Mouse (Mus musculus) hindbrain, postnatal 0 days (tissue): Measurements from ENCODE around the gene Prkar1b. TPM values are rescaled to one million over a fixed set of nuclear protein-coding genes. Genes with fewer than 3 reads are reported as not detected.
A peak's percentile ranks its signal among the peaks of the same experiment; 100 is the strongest.

Experiments
- ATAC-seq: fragments of 200-750 bp; cut with Nextera tagmentation; 2 replicates; pipeline ENCODE4 v1.8.0; 2017; ENCODE audit warnings: mild to moderate bottlenecking, moderate TSS enrichment, moderate library complexity
- DNase-seq: peaks from one replicate; pipeline ENCODE4 v3.0.0-alpha.2; 2015; ENCODE audit warnings: low spot score
- H3K27ac ChIP-seq: fragments of 300-500 bp; sonication (generic); 2 replicates; pipeline ENCODE4 v1.5.1; 2014; ENCODE audit warnings: mild to moderate bottlenecking
- H3K27me3 ChIP-seq: fragments of 300-500 bp; sonication (generic); 2 replicates; pipeline ENCODE4 v1.6.1; 2014; ENCODE audit warnings: low read length, mixed read lengths; ENCODE audit not compliant: insufficient read depth
- H3K36me3 ChIP-seq: fragments of 300-500 bp; sonication (generic); 2 replicates; pipeline ENCODE4 v1.6.1; 2014; ENCODE audit warnings: low read length, mixed read lengths; ENCODE audit not compliant: insufficient read depth
- H3K4me1 ChIP-seq: fragments of 300-500 bp; sonication (generic); 2 replicates; pipeline ENCODE4 v1.6.1; 2014; ENCODE audit warnings: antibody characterized with exemption, low read length, mixed read lengths; ENCODE audit not compliant: insufficient read depth
- H3K4me2 ChIP-seq: fragments of 300-500 bp; sonication (generic); 2 replicates; pipeline ENCODE4 v1.6.1; 2014; ENCODE audit warnings: low read depth, mild to moderate bottlenecking, low read length, moderate library complexity, mixed read lengths
- H3K4me3 ChIP-seq: fragments of 300-500 bp; sonication (generic); 2 replicates; pipeline ENCODE4 v1.5.1; 2014; ENCODE audit warnings: low read length
- H3K9ac ChIP-seq: fragments of 300-500 bp; sonication (generic); replicated peaks from 2 replicates; pipeline ENCODE4 v1.6.1; 2014; ENCODE audit warnings: mild to moderate bottlenecking, low read length, moderate library complexity, mixed read lengths
- H3K9me3 ChIP-seq: fragments of 300-500 bp; sonication (generic); 2 replicates; pipeline ENCODE4 v1.6.1; 2016; ENCODE audit warnings: low read length, mixed read lengths
- CTCF ChIP-seq: IDR thresholded peaks from 2 replicates; pipeline ENCODE4 v1.5.1; 2016; ENCODE audit warnings: antibody characterized with exemption, control low read depth, low read depth
- WGBS: fragments of 180-500 bp; shearing (Covaris S2); extraction: QIAGEN DNeasy Blood & Tissue Kit; methylation state at CpG from one replicate; pipeline ENCODE4 v1.1.7; 2014; 5-methylcytosine and 5-hydroxymethylcytosine counted together
- polyA plus RNA-seq: library from polyadenylated mRNA; unstranded; fragments of >200 nt; fragmentation: Nextera tagmentation; extraction: Ambion mirVana; gene quantifications from 2 replicates; pipeline ENCODE4 v1.2.1, GENCODE M21; 2015
- total RNA-seq: library from RNA; depleted of rRNA; stranded (reverse); fragments of >200 nt; gene quantifications from 2 replicates; pipeline ENCODE4 v1.2.3, GENCODE M21; 2014

Prkar1b gene
- total and polyA plus RNA-seq, 2 experiments from 2014 or later = 264 to 322 TPM

DNA sequence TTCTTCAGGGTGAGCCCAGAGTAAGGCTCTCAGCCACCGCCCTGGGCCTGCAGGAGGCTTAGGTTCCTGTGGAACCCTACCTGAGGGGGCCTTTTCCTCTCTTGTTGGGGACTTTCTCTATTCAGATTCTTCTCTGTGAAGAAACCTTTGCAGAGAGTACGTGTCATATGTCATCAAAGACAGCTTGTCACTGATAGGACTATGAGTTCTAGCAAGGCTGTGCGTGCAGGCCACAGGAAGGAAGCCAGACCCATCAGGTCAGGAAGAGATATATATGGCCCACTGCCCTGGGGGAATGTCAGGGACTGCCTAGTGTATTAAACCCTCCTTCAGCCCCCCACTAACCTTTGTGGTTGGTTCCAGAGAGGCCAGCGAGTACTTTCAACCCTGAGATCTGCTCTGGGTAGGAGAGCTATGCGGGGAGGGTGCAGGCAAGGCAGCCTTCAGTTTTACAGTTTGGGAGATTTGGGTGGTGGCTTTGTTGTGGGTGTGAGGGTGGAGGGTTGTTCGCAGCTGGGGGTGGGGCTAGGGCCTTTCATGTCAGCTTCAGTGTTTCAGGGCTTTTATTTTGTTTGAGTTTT lies 17.1 kb upstream of the Prkar1b start:
- H3K27me3 ChIP-seq = no peaks in the 10 kb centered on the region
- H3K4me2 ChIP-seq = no peak overlapping the region
- ATAC-seq (no peak), DNase-seq (no peak)
- no peaks in the 10 kb centered on the region for H3K4me1 ChIP-seq
- H3K9ac ChIP-seq = no peak overlapping the region
- TF ChIP-seq CTCF = no peak
- peaks cover 43% of the 10 kb centered on the region for H3K36me3 ChIP-seq
- no peak overlapping the region for H3K27ac ChIP-seq
- H3K4me3 ChIP-seq = no peak overlapping the region
- H3K9me3 ChIP-seq = no peaks in the 10 kb centered on the region
- WGBS = 90% methylated on average over 6 of the region's 6 CpGs

- peaks cover 8% of the 10 kb centered on the region for H3K36me3 ChIP-seq
- no peaks in the 10 kb centered on the region for H3K27me3 ChIP-seq
- H3K4me2 ChIP-seq = no peak overlapping the region
- no peaks in the 10 kb centered on the region for H3K4me1 ChIP-seq
- H3K27ac ChIP-seq = no peak overlapping the region
- no peak overlapping the region for H3K4me3 ChIP-seq
- no peak for TF ChIP-seq CTCF
- H3K9me3 ChIP-seq = no peaks in the 10 kb centered on the region
- WGBS = 88% methylated on average over 10 of the region's 10 CpGs
- no peak overlapping the region for H3K9ac ChIP-seq
- ATAC-seq (no peak), DNase-seq (no peak)
These were observed 11.8 kb upstream of the Prkar1b start for GRCm38 (mm10) chr5:139161632-139162031.

GRCm38 (mm10) chr5:139160899-139161298 lies 11.1 kb upstream of the Prkar1b start:
- 90% methylated on average over 8 of the region's 8 CpGs for WGBS
- Histone ChIP-seq H3K4me3 (no peak overlapping the region), H3K4me1 (no peaks in the 10 kb centered on the region), H3K9me3 (no peaks in the 10 kb centered on the region), H3K36me3 (peaks cover 4% of the 10 kb centered on the region), H3K27ac (no peak overlapping the region), H3K4me2 (no peak overlapping the region), H3K9ac (no peak overlapping the region), H3K27me3 (no peaks in the 10 kb centered on the region)
- TF ChIP-seq CTCF = no peak
- DNase-seq (no peak), ATAC-seq (no peak)

DNA sequence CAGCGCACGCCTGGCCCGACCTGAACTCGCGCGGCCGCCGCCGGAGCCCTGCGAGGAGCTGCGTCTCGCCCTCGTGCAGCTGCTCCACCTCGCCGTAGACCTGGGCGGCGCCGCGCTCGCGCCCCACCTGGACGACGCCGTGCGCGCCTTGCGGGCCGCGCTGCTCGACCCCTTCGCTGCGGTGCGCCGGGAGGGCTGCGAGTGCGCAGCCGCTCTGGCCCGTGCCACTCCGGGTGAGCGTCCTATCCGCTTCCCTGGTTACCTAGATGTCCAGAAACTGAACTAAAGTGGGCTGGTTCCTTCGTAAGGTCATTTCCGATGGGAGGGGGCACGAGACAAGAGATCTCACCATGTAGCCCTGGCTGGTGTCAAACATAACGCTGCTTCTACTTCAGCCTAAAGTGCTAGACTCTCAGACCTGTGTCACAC lies 816 bp upstream of the Prkar1b start:
- H3K27me3 ChIP-seq = no peaks in the 10 kb centered on the region
- peak overlapping the region; percentile 84 for H3K4me2 ChIP-seq
- WGBS = 2% methylated on average over 44 of the region's 45 CpGs
- peak overlapping the region; percentile 68 for H3K9ac ChIP-seq
- peaks cover 20% of the 10 kb centered on the region for H3K4me1 ChIP-seq
- peak; percentile 65 for DNase-seq
- no peak for TF ChIP-seq CTCF
- peak; percentile 6 for ATAC-seq
- H3K4me3 ChIP-seq = peak overlapping the region; percentile 74
- H3K9me3 ChIP-seq = no peaks in the 10 kb centered on the region
- peaks cover 21% of the 10 kb centered on the region for H3K36me3 ChIP-seq
- peak overlapping the region; percentile 74 for H3K27ac ChIP-seq

- no peaks in the 10 kb centered on the region for H3K9me3 ChIP-seq
- 21% methylated on average over 11 of the region's 11 CpGs for WGBS
- H3K4me1 ChIP-seq = peaks cover 20% of the 10 kb centered on the region
- peak overlapping the region; percentile 74 for H3K27ac ChIP-seq
- no peak overlapping the region for H3K9ac ChIP-seq
- no peaks in the 10 kb centered on the region for H3K27me3 ChIP-seq
- peaks cover 10% of the 10 kb centered on the region for H3K36me3 ChIP-seq
- H3K4me3 ChIP-seq = peak overlapping the region; percentile 74
- DNase-seq (no peak), ATAC-seq (peak; percentile 19)
- no peak for TF ChIP-seq CTCF
- peak overlapping the region; percentile 84 for H3K4me2 ChIP-seq
These were observed 662 bp downstream of the Prkar1b start for GRCm38 (mm10) chr5:139149006-139149672.

DNA sequence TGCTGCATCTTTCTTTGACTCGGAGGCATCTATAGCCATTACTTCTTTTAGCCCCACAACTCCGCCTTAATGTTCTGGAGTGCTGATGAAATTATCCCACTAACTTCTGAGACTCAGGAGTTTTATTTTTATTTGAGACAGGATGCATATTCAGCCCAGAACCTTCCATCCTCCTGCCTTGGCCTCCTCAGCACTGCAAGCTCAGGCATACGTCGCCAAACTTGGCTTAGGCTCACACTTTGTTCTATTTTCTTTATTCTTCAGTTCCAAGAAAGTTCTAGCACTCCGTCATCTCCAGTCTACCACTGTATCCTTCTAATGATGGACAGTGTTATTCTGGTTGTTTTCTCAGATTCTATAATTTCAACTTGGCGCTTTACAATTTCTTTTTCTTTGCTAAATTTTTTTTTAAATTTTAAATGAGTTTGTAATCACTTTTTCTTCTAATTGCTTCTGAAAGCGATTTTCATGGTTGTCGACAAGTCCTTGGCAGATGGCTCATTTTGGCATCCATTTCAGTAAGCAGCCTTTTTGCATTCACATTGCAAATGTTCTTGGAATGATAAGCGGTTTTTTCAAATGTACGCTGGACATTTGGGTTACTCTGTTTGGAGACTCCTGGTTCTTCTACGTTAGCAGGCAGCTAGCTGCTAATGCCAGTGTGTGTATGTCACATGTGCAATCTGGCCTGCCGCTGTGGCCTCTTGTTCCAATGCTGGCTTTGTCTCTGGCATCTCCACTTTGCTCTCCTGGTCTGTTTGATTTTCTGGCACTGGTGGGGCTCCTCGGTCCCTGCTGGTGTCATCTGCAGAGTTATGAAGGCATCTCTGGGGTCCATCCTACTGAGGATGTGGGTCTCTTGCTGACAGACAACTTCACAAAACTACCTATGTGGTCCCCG lies 2.4 kb downstream of the Prkar1b start:
- WGBS = 53% methylated on average over 14 of the region's 14 CpGs
- ATAC-seq = no peak
- Histone ChIP-seq H3K9me3 (no peaks in the 10 kb centered on the region), H3K27me3 (no peaks in the 10 kb centered on the region), H3K4me1 (peaks cover 20% of the 10 kb centered on the region), H3K4me3 (no peak overlapping the region), H3K27ac (peak overlapping the region; percentile 29; the same call in 1 of the 2 replicates), H3K9ac (no peak overlapping the region), H3K36me3 (no peaks in the 10 kb centered on the region), H3K4me2 (no peak overlapping the region)
- TF ChIP-seq CTCF = no peak
- peak; percentile 81 for DNase-seq
